Mouse (Mus musculus): ENCODE measurements around the gene Serinc4.
A peak's percentile ranks its signal among the peaks of the same experiment; 100 is the strongest.

Gene Serinc4

DNA sequence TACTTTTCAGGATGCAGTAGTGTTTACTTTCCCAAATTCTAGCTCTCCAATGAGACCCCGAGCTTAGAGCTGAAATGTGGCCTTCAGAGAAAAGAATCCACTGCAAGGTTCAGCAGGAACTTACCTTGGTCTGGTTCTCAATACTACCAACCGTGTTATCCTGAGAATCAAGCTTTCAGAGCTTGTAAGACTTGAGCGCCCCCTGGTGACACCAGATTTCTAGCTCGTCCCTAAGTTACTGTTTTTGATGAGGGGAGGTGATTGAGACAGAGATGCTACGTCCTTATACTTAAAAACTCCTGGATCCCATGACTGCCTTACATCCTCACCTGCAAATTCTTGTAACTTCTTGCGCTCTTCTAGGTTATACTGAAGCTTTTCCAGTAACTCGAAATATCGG, 60.0 kb downstream of the Serinc4 start:
- DNase-seq (ENCODE audit: low read depth, low spot score): peak; percentile 78
